Mouse (Mus musculus) embryo, embryonic 10.5 days (tissue): ENCODE results near the gene Prdm2.

Experiments
- DNase-seq: peaks from one replicate; pipeline ENCODE4 v3.0.0-alpha.2; 2015; ENCODE audit warnings: low spot score

The Prdm2 gene

DNA sequence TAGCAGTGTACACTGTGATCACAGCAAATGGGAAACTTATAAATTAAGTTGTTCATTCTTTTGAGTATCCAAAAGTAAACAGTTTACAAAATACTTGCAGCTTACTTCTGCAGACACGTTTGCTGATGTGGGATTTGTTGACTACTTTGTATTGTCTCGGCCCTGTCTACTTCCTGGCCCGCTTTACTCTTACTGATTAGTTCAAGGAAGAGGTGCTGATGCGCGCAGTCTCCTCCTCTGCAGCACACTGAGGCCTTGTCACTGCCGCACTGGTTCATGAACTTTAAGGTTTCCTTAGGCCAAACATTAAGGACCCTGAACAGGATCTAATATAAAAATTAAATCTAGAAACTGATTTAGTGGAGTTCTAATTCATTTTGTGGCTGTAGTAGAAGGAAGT, 58.2 kb downstream of the Prdm2 start:
- no peak for DNase-seq

DNA sequence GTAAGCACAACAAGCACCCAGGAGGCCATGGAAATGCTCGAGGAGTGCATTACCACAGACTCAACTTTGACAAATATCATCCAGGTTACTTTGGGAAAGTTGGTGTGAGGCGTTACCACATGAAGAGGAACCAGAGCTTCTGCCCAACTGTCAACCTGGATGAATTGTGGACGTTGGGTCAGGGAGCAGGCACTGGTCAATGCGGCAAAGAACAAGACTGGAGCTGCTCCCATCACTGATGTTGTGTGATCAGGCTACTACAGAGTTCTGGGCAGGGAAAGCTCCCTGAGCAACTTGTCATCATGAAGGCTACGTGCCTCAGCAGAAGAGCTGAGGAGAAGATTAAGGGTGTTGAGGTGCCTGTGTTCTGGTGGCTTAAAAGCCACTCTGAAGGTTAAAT, 60.2 kb downstream of the Prdm2 start:
- no peak for DNase-seq

DNA sequence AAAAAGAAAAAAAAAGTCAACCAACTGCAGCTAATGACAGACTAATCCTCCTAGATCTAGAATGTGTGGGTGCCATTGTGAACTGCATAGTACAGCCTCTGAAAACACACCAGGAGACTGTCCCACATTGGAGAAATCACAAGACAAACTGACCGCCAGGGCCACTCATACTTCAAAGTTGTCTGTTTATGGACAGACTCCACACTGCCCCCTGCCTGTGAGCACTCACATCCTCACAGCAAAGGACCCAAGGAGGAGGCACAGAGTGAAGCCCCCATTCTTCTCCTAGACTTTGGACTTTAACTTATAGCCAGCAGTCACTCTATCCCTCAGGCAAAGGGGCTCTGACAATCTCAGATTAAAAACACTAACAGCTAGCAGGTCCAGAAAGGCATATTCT, 61.5 kb downstream of the Prdm2 start:
- peak; percentile 30 for DNase-seq

DNA sequence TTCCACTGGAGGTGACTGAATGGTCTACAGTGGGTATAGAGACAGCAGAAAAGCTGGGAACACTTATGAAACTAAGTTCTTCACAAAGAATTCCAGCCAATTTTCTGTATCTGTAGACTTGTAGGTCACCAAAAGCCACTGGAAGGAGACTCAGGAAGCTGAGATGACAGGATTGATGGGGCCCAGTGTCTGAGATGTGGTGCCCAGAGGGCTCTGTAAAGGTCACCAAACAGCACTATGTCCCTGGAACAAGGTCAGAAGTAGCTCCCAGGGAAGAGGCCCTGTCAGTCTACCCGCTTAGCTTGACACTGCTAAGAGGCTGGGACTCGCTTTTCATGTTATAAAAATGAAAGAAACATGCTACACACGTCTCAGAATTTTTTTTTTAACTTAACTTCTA, 65.1 kb downstream of the Prdm2 start:
- DNase-seq = no peak

GRCm38 (mm10) chr4:143143615-143144014, 69.2 kb downstream of the Prdm2 start:
- no peak for DNase-seq

DNA sequence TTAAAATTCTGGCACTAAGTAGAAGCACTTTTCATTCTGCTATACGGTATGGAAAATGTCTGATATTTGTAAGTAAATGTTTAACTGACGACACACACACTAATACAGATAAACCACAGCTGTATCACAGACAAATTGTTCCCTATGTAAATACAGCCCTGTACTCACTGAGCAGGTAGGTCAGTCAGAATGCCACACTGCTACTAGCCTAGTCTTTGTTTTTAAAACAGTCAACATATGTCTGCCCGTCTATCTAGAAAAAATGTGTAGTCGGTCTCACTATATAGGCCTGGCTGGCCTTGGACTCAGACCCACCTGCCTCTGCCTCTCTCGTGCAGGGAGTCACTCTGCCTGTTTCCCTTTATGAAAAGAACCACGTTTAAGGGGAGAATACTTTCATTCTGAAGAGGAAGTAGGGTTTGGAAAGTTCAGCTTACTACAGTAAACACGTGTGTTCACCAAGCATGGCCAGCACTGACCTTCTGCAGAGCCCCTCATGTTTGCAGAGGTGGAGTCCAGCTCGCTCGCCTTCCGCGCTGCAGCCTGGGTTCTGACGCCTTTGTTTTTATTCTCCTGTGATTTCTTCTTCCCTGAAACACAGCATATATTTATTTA, 71.0 kb downstream of the Prdm2 start:
- DNase-seq = no peak

- no peak for DNase-seq
These were observed 71.9 kb downstream of the Prdm2 start for GRCm38 (mm10) chr4:143140940-143141339.

GRCm38 (mm10) chr4:143132433-143132832, 80.4 kb downstream of the Prdm2 start:
- DNase-seq = no peak

GRCm38 (mm10) chr4:143130441-143130840, 82.4 kb downstream of the Prdm2 start:
- DNase-seq = no peak

GRCm38 (mm10) chr4:143129261-143129760, 83.5 kb downstream of the Prdm2 start:
- DNase-seq = no peak

DNA sequence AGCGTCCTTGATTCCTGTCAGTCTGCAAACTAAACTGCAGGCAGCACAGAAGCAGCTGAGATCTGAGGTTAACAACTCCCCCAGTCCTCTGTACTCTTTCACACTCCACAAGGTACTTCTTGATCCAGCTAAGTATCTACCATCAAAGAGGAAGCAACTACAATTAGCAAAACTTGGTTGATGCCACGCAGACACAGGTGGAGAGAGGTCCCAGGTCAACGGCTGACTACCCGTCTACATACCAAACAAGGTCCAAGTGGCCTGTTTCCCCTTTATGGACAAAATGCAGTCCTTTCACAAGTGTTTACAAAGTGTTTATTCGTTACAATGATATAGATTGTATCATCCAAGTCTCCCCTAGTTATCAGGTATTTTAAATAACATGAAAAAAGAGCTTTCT, 85.6 kb downstream of the Prdm2 start:
- no peak for DNase-seq

GRCm38 (mm10) chr4:143126476-143126875, 86.3 kb downstream of the Prdm2 start:
- DNase-seq = no peak

DNA sequence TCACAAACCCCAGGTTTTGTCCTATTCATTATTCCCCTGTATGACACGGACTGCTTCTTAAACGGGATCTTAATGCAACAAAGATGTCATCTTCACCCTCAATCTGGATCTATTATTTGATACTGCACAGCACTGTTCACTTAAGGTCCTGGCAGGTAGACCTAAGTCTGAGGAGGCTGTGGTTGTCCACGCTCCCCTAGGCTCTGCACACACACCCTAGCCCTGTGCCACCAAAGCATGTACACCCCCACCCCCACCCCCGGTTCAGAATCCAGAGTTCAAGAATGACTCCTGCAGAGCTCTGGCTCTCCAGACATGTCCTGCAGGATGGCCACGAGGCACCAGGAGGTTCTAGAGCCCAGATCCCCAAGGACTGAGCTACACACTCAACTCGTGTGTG, 87.5 kb downstream of the Prdm2 start:
- DNase-seq = no peak

DNA sequence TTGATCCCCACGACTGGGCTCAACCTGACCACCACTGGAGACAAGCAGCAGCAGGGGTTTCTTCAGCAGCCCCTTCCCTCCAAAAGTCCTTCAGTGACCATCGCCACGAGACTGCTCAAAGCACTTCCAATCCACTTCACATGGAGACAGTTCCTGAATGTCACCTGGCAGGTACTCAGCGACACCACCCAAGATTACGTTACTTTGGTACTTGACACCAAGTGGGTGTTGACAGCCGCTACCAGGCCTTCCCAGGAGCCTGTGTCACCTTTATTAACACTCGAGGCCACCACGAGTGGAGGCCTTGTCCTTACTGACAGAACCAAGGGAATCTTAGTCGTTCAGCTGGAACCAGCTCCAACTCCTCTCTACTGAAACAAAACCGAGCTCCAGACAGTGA, 89.8 kb downstream of the Prdm2 start:
- DNase-seq = no peak

DNA sequence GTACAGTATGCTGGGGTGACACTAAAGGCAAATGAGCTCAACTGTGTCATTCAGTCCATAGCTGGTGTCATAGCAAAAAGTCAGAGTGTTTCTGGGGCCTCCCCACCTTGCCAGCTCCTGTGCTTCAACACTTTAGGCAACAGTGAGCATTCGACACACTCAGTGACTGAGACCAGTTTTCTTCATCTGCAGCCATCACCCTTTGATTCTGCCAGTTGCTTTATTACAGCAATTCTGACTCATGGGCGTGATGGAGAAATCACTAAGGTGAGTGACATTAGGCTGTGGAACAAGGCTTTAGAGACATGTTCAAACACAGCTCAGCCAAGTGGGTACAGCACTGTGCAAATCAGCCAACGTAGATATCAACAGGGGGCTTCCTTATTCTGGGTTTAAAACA, 91.6 kb downstream of the Prdm2 start:
- DNase-seq = no peak

DNA sequence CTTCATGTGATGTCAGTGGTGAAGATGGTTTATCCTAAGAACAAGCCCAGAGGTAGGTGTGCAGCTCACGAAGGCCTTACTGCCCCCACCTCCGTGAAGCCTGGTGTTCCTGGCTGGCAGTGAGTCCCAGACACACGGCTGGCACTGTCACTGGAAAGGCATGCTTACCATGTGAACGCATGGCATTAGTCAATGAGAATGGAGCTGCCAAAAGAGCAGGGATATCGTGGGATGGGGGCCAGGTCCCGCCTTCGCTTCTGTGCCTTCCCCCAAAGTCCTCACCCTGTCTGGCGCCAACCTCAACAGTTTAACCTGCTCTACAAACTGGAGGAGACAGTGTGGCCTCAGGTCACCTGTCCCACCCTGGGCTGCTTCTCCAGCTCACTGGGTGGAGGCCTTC, 92.8 kb downstream of the Prdm2 start:
- DNase-seq = no peak

DNA sequence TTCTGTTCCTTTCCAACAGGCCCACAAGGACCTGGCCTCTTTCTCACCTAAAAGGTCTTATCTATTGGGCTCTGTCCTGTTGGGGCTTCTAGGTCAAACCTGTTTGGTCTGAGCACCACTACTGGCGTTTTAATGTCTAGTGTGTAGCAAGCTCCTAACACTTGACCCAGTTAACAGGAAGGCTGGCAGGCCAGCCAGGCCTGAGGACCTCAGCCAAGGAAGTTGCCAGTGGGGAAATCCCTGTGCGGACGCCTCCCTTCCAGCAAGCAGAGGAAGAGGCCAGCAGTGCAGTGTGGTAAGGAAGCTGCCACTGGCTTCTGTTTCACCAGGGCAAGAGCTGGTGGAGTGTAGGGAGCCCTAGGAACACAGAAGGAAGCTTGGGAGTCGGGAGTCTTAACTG, 94.0 kb downstream of the Prdm2 start:
- no peak for DNase-seq

- no peak for DNase-seq
These were observed 96.9 kb downstream of the Prdm2 start for GRCm38 (mm10) chr4:143115851-143116250.

DNA sequence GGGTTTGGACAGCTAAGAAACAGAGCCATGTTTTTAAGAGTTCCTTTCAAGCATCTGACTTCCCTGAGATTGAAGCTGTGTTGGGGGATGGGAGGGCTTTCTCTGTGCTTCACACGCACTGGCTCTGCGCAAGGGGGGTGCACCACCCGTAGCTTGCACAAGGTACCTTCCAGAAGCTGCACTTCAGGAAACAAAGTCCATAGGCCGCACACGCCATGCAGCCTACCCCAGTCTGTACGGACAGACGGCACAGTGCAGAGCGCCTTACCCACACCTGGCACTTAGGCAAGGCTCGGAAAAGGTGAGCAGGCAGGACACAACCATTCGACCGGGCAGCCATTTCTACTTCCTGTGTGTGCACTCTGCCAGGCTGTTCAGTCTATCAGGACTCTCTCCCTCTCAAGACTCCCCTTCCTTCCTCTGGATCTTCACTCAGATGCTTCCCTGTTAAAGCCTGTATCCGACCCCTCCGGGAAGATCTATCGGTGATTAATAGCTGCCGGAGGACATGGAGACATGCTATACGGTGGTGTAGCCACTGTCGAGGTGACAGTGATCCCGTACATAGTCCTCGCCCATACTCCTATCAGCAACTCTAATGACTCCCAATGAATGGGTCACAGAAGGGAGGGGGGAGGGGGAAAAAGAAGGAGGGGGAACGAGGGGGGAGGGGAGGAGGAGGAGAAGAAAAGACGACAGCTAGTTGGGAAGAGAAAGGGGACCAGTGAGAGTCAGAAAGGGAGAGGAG, 98.4 kb downstream of the Prdm2 start:
- DNase-seq = no peak

DNA sequence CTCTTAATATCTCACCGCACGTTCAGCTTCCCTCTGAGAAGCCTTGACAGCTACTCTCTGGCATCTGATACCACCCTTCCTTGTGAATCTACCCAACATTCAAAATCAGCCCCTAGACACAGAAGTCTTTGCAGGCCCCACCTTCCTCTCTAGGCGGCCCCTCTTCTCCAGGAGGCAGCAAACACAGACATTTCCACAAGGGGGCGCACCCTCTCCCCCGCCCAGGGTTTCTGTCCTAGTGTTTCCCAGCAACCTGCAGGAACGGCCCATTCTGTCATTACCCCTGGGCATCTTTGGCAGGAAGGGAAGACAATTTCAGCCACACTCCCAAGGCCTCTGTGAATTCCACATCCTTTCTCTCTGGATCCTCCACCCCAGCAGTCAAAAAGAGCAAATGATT, 99.8 kb downstream of the Prdm2 start:
- peak; percentile 77 for DNase-seq

DNA sequence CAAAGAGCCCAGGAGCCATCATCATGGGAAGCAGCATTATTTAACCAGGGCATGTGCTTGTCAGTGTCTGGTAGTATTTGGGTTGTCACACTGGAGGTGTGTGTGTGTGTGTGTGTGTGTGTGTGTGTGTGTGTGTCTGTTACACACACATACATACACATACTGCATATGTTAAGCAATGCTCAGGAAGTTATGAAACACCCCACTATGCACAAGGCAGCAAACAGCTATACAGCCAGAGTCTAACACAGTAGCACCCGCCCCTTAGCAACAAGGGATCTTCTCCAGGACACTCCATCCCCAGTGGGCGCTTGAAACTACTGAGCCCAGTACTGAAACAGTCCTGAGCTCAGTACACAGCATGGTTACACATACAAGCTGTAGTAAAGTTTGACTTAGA, 100.4 kb downstream of the Prdm2 start:
- no peak for DNase-seq

DNA sequence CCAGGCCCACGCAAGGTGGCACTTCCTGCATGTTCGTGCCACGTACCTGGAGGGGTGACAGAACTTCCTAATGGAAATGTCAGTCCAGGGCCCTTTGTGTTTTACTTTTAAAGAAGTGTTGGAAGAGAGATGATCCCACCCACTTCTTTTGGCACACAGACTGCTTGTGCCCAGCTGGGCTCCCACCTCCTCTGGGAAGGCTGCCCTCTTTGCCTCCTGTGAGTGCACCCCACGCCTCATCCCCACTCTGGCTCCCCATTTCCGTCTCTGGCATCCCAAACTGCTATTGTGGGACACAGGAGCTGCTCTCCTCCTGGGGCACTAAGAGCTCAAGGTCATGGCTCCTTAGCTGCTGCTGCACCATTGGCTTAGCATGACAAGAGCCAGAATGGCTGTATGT, 100.9 kb downstream of the Prdm2 start:
- no peak for DNase-seq

- peak; percentile 55 for DNase-seq
These were observed 104.2 kb downstream of the Prdm2 start for GRCm38 (mm10) chr4:143108552-143108951.

DNA sequence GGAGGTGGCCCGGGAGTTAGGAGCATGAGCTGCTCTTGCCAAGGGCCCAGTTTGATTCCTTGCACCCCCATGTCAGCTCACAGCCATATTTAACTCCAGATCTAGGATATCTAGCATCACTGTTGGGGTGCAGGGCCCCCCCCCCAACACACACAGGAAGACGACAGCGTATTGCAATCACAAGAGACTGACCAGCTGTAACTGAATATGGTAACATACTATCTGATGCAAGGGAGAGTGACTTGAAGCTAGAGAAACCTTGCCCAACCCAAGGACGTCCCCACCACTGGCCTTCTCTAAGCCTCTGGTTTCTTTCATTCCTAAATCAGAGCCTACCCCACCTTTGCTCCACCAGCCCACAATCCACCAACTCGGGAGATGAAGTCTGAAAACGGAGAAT, 105.8 kb downstream of the Prdm2 start:
- DNase-seq = no peak
